Mouse (Mus musculus): ENCODE measurements around the gene Myocd. TPM values are rescaled to one million over a fixed set of nuclear protein-coding genes. Genes with fewer than 3 reads are reported as not detected.
A peak's percentile ranks its signal among the peaks of the same experiment; 100 is the strongest.

Gene Myocd
- total RNA-seq, 2 experiments from 2014 or later, result 0.51 to 1.2 TPM

DNA sequence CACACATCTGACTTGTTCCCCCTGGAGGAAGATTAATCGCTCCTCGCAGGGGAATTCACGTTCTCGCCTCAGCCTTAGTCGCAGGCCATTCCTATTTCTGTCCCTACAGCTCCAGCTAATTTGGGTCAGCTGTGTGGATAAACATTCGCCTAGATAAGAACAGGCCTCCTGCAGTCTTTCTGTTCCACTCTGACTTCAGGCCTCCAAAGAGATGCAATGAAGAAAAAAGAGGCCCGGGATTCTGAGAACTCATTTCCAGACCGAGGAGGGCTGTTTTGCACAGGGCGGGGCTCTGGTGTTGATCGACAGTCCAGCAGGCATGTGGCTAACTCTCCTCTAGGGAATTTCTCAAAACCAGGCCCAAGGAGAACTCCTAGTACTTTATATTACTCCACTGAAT, 43.0 kb downstream of the Myocd start:
- no peak for DNase-seq
- intact Hi-C loops (cut with DNase I), result no loop called here

DNA sequence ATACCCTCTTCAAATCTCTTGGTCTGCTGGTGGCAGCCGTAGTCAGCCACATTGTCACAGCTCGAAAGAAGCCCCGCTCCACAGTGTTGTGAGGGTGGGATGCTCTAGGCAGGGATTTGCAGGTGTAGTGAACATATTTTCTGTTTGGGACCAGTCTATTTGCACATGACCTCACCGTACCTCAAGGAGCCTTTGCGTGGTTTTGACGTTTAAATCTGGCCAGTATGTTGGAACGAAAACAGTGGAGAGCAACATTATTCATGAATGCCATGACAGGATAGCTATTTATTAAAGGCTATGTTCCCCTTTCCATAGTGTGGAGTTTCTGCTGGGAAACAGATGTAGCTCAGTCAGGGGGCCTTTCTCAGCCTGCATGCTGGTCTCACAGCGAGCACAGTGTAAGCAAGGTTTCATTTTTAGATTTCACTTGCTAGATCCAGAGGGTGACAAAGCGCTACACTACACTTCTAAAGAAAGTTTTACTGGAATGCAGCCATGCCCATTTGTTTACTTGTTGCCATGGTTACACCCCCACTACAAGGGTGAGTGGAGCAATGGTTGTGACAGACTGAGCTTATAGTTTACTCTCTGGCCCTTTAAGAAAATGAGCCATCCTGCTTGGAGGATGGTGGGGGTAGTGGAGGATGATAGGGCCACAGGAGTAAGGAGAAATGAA, 54.7 kb downstream of the Myocd start:
- intact Hi-C loops (cut with DNase I), result no loop called here
- no peak for DNase-seq

DNA sequence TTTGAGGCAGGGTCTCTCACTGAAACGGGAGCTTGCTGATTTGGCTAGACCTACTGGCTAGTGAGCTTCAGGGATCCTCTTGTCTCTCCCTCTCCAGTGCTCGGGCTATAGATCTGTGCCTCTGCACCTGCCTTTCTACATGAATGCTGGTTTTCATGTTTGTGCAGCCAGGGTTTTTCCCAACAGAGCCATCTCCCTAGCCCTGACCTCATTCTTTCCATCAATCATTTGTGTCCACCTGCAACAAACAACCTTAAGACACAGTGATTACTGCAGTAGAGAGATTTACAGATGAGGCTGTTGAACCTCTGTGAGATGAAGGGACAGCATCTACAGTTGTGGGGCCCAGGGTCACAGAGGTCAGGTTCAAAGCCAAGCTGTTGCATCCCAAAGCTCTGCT, 56.0 kb downstream of the Myocd start:
- intact Hi-C loops (cut with DNase I), result no loop called here
- no peak for DNase-seq

DNA sequence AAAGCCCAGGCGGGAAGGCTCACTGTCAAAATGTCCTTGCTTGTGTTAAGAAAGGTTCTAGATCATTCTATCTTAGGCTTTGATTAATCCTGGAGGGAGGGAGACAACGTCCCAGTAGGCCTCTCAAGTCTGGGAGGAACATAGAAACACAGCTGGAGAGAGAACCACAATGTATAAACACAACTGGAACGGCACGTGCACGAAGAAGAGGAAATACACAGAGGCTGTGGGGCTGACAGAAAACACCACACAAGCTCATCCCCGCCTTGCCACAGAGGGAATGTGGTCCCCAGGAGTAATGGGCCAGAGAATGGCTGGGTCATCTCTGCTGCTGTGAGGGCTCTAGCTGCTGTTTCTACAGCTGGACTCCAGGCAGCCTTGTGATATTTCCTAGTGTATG, 58.1 kb downstream of the Myocd start:
- intact Hi-C loops (cut with DNase I), result no loop called here
- DNase-seq, result no peak

DNA sequence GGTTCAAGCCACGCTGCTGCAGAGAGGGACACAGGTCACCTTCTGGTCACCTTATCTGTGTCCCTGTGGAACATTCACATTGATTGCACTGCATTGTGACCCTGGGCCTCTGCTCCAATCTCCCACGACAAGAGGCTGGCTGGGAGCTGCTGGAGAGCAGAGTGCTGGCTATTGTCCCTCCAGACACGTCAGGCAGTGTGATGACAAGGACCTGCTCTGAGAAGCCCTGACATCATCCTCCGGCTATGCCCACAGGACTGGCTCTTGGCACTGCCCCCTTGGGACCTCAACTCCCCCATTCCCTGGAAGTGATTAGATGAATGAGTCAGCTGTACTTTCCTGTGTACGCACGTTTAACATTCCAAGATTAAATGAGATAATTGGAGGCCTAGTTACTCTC, 60.3 kb downstream of the Myocd start:
- no peak for DNase-seq
- intact Hi-C loops (cut with DNase I), result no loop called here

DNA sequence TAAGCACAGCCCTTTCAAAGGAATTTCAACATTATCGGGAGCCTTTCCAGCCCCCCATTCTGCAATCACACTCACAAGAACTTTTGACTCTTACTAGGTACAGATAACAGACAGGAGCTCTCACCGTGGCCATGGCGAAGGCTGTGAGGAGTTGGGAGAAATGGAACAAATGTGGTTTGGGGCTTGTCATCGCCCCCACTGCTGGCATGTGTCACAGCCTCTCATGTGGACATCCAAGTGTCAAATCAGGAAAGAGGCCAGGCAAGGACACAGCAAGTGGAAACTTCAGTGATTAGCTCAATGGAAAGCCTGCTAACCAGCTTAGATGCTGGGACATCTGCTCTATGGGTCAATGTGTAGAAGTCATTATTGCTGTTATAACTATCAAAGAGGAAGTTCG, 64.5 kb downstream of the Myocd start:
- no peak for DNase-seq
- intact Hi-C loops (cut with DNase I), result no loop called here

DNA sequence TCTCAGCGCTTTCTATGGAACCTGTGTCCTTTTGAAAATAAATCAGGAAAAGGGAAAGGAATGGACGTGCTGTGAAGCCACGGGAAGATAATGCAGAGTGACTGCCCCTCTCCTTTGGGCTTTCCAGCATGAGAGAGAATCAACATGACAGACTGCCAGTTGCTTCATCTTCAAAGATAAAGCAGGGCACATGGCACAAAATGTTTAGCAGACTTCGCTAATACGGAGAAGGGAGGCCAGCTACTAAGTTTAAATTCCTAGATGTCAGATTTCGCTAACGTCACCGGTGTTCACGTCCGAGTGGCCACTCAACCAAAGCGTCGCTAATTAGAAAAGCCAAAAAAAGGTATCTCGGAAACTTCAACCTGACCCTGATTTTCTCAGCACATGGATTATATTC, 65.1 kb downstream of the Myocd start:
- DNase-seq, result no peak
- intact Hi-C loops (cut with DNase I), result no loop called here

DNA sequence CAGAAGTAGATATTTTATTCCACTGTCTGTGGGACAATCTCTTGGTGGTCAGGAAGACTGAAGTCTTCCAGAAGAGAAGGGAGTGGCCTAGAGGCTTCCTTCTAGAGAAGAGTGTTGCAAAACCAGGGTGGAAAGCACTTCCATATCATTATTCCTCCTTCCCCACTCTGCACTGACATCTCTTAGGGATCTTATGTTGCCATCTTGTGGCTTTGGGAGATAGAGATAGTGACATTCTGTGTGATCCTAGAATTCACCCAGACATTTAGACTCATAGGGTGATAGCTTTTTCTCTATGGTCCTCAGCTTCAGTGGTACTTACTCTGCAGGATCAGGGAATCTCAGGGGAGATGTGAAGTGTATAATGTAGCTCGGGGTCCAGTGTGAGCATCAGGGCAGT, 66.8 kb downstream of the Myocd start:
- DNase-seq, result no peak
- intact Hi-C loops (cut with DNase I), result no loop called here

DNA sequence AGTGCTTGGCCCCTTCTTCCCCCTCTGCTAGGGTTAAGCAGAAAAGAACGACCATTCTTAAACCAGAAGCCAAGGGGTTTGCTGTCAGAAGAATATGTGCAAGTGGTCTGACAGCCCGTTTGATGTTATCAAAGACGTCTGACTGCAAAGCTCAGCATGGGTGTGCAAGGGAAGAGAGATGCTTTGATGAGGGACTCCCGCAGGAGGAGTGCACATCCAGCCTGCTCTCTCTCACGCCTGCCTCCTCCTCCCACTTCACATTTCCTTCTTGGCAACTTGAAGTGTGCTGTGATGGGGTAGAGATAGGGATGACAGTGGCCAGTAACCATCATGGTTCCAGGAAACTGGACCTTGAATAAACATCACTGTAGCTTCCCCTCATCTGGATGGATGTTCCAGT, 67.6 kb downstream of the Myocd start:
- no peak for DNase-seq
- intact Hi-C loops (cut with DNase I), result no loop called here

DNA sequence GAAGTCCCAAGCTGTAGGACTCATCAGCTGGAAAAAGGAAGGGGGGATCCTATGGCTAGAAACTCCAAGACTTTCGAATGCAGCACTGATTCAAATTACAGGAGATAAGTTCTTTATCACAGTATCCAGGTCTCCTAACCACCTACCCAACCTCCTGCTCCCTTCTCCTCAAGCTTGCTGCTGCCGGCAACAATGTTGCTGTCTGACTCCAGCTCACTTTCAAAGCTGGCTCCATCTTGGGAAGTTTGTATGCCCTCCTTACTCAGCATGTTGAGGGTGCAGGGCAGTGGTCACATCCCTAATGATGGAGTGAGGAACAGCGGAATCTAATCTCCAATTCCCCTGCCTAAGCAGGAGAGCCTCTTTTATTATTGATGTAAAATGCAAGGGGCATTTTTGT, 71.8 kb downstream of the Myocd start:
- intact Hi-C loops (cut with DNase I), result loop anchor here (5.0 kb wide), 1 partner anchor 479 kb away; no protein-coding TSS in a partner anchor
- DNase-seq, result no peak

DNA sequence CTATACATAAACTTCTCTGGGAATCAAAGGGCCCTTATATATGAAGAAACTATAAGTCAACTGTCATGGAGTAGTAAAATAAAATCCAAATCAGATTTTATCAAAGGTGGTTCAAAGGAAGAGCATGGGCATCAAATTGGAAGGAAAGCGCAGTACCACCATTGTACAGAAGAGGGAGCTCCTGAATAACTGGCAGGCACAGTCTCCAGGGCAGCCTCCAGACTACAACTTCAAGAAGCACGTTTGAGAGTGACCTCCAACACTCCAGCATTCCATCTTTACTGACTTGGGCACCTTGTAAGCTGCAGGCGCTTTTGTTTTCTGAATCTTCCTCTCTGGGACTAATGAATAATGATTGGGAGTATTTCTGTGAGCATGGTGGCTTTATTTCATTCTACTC, 72.5 kb downstream of the Myocd start:
- peak in 1 of 2 experiments; percentile 28 for DNase-seq
- intact Hi-C loops (cut with DNase I), result loop anchor here (5.0 kb wide), 1 partner anchor 480 kb away; no protein-coding TSS in a partner anchor

DNA sequence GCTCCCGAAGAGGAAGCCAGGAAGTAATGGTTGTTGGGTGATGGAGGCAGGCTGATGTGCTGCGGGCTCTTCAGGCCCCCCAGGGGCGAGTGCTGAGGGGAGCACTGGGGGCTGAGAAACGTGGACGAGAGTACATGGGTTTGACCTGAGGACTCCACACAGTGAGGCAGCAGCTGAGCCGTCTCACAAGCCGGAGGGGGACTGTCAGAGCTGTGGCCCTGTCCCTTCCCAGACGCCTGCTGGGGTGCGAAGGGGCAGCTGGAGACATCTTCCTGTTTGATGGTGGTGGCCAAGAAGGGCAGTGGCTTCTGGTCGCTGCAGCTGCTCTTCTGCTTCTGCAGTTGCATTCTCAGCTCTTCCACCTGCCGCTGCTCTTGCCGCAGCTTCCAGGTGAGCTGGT, 82.8 kb downstream of the Myocd start:
- intact Hi-C loops (cut with DNase I), result no loop called here
- no peak for DNase-seq

DNA sequence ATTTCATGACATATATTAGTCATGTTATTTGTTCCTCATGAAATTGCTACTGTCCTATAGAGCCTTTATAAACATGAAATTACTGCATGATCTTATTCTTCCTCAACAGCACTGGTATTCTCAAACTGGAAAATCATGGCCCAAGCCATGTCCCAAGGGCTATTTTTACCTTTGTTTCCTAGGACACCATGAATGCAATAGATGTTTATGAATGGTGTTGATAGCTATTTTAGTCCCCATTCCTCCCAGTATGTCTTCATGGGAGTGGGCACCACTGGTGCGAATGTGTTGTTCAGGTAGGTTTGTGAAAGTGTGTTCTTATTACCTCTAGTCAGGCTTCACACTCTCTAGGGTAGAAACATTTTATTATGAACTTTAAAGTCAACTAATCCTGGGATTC, 84.7 kb downstream of the Myocd start:
- DNase-seq, result no peak
- intact Hi-C loops (cut with DNase I), result no loop called here

DNA sequence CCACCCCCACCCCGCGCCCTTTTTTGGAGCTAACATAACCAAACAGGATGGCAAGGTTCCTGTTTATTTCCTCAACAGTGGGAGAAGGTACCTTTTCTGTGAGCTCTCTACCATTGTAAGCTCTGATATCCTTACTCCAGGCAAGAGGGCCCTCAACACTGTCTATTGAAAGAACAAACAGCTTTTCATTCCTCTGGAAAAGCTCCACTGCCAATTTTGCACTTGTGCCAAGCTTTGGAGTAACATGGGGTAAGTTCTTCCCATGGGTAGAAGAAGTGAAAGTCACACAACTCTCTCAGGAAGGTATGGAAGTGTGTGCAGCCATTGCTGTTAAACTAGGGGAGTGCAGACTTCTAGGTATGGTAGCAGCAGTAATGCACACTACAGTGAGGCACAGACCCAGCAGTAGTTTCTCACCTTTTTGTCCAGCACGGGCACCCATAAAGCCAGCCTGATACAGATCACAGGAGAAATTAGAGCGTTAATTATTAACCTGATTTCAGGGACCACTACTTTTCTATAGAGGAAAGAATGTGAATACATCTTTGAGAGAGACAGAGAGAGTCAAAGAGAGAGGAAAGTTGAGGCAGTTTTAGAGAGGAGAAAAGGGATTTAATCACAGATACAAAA, 99.6 kb downstream of the Myocd start:
- DNase-seq, result no peak
- intact Hi-C loops (cut with DNase I), result no loop called here

DNA sequence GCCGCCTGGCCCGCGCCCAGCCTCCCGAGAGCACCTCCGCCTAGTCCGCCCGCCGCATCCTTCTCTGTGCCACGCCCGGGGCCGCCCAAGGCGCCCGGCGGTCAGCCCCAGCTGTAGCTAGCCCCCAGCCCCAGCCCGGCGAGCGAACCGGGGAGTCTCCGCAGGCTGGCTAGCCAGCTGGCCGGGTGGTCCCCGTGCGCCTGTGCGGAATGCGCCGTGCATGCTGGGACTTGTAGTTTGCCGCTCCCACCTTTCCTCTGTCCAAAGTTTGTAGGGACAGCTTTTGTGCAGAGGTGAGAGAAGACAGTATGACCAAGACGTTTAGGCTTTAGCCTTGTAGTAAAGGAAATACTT, 107.0 kb downstream of the Myocd start, which contains the start of gene Arhgap44:
Gene Arhgap44 (minus strand): TSS at position 195 of the 354 bp plus-strand sequence.
- intact Hi-C loops (cut with DNase I), result no loop called here
- DNase-seq, result peak; percentile 31 to 37

DNA sequence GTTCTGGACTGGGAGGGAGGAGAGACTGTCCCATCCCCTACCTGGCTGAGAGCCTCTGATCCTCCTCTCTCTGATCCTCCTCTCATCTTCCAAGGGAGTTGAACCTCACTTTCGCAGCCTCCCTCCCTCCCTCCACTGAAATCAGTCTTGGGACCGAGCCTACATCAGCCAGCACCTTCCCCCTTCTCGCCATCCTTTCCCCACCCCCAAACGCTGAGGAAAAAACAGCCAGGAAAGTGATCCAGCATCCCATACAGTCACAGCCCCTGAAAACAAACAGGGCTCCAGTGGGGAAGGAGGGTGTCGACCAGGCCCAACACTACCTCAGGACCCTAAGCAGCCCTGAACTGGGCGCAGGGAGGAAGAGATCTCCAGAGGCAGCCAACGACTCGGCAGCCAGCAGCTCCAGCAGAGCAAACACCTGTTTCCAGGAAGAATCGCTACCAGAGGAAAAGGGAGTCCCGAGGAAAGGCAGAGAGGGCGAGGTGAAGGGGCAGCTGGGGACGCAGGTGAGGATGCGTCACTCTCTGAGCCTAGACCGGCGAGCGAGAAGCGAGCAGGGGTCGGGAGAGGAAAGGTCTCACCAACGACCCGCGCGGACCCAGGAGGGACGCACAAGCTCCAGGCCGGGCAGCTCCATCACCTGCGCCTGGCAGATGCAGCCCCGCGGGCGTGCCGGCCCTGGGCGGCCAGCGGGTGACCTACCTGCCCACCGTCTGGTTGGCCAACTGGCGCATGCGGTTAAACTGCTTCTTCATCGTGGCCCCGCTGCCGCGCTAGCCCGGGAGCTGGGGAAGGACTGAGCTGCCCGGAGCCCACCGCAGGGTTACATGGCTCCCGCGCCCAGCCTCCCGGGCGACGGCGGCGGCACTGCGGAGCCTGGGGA, 107.7 kb downstream of the Myocd start:
- intact Hi-C loops (cut with DNase I), result no loop called here
- no peak for DNase-seq

DNA sequence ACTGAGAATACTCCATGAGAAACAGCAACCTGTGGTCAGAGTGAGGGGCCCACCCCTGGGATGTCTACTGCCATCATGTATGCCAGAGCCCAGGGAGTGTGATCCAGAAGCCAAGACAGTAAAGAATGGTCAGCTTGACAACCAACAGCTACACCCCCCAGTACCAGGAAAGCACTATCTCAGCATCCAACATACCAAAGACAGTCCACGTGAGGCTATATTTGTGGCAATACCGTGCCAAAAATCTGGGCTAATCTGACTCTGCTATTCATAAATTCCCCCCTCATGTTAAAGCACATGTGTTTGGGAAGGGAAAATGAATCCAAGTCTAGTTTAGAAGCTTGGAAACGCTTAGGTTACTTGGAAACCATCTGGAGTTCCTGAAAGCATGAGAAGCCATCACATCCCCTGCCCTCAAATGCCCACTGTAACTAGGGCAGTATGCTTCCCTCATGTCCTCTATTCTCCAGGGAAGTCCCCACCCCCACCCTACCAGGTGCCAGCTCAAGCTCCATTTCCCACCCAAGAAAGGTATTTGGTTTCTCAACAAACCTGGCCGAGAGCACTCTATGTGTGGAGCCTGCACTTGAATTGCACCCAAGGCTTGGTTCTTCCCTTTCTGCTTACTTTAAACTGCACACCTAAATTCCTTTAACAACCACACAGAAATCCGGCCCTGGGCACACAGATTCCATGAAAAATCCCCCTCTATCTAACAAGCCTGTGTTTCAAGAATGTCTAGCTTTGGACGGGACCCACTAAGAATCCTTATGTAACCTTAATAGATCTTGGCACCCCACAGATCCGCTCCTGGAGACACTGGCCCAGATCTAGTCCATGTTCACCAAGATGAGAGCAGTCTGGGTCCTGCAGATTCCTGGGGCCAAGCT, 108.6 kb downstream of the Myocd start:
- DNase-seq, result no peak
- intact Hi-C loops (cut with DNase I), result no loop called here

DNA sequence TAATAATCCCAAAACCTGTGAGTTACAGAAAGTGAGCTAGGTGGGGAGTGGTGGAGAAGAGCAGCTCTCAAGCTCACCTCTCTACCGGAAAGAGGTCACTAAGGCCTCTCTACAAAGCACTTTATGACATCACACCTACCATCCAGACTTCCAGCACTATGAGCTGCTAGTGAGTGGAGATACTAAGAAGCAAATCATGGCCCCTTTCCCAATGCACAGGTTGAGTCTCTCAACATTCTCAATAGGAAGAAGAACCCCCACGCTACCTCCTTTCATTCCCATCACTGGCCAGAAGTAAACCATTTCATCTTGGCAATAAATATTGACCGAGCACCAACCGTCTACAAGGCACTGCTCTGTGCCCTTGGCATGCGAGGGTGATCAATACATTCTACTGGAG, 110.0 kb downstream of the Myocd start, which contains the start of gene 1700086D15Rik:
Gene 1700086D15Rik (minus strand): TSS at position 101 of the 400 bp plus-strand sequence.
- no peak for DNase-seq

DNA sequence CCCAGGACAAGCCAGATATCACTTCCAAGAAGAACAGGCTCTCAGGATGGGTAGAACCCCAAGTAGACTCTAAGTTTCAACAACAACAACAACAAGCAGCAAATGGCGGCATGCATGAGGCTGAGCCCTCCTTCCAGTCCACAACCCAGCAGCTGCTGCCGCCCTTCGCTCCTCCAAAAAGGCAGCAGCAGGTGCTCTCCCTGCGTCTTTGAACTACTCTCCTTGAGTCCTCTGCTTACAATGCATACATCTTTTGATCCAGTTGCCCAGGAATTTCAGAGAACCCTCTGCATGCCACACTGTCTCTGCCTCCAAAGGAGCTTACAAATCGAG, 111.2 kb downstream of the Myocd start:
- DNase-seq, result no peak
- intact Hi-C loops (cut with DNase I), result no loop called here

More for the DNA sequence above, 110.0 kb downstream of the Myocd start, which contains the start of gene 1700086D15Rik:
- intact Hi-C loops (cut with DNase I), result no loop called here

DNA sequence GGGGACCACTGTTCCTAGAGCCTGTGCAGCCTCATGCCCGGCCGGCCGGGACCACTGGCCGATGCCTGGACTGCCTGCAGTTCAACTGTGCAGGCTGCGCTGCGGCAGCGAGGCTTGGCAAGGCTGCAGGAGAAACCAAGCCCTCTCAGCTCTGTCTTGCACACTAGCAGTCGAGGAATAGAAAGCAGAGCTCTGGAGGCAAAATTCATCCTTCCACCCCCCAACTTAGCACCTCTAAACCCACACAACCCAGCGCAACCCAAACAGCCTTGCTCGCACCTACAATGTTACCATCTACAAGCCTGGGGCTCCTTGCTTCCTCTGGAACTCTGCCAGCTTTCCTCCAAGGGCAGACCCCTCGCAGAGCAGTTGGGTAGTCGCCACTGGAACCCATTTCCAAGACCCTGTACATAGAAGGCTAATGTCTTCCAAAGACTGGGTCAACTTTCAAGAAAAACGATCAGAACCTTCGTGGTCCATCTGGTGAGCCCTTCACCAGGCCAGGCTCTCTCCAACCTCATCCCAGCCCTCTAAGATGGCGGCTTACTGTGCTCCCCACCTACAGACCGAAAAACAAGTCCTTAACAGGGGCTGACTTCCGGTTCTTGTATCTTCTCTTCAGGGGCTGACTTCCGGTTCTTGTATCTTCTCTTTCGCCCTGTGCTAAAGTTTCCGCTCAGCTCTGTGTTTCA, 111.7 kb downstream of the Myocd start:
- no peak for DNase-seq
- intact Hi-C loops (cut with DNase I), result no loop called here
